Mouse (Mus musculus) A20 (cell line): ENCODE results near the gene Cdkl4.
"Not testable (repeated sequence)": the region's sequence is repeated elsewhere in the genome, so short reads cannot be mapped to it uniquely, and the experiment has no call there.

Source experiments
- DNase-seq: peaks from one replicate; pipeline ENCODE4 v3.0.0-alpha.2; 2011; ENCODE audit warnings: low read depth, low spot score

The Cdkl4 gene

GRCm38 (mm10) chr17:80577639-80578038 is at the start of gene Cdkl4:
TSS of gene Cdkl4 (minus strand) at chr17:80577813.
- no peak for DNase-seq

- no peak for DNase-seq
These were observed 47.4 kb upstream of the Cdkl4 start for GRCm38 (mm10) chr17:80624979-80625378.

GRCm38 (mm10) chr17:80621691-80622090 is 44.1 kb upstream of the Cdkl4 start:
- DNase-seq = no peak

GRCm38 (mm10) chr17:80620786-80621423 is 43.3 kb upstream of the Cdkl4 start:
- DNase-seq = peak; percentile 68

- DNase-seq = no peak
These were observed 41.9 kb upstream of the Cdkl4 start for GRCm38 (mm10) chr17:80619556-80619955.

- no peak for DNase-seq
These were observed 41.3 kb upstream of the Cdkl4 start for GRCm38 (mm10) chr17:80618890-80619289.

GRCm38 (mm10) chr17:80603806-80604205 is 26.2 kb upstream of the Cdkl4 start:
- DNase-seq = no peak

GRCm38 (mm10) chr17:80603079-80603625 is 25.5 kb upstream of the Cdkl4 start:
- DNase-seq = no peak

GRCm38 (mm10) chr17:80601371-80601770 is 23.8 kb upstream of the Cdkl4 start:
- DNase-seq = peak; percentile 54

- DNase-seq = no peak
These were observed 5.4 kb upstream of the Cdkl4 start for GRCm38 (mm10) chr17:80583051-80583450.

GRCm38 (mm10) chr17:80579901-80580300 is 2.3 kb upstream of the Cdkl4 start:
- DNase-seq = no peak

GRCm38 (mm10) chr17:80579089-80579488 is 1.5 kb upstream of the Cdkl4 start:
- no peak for DNase-seq

- no peak for DNase-seq
These were observed 428 bp upstream of the Cdkl4 start for GRCm38 (mm10) chr17:80578041-80578440.

GRCm38 (mm10) chr17:80577214-80577613 is 399 bp downstream of the Cdkl4 start:
- no peak for DNase-seq

GRCm38 (mm10) chr17:80575008-80575407 is 2.6 kb downstream of the Cdkl4 start:
- no peak for DNase-seq

GRCm38 (mm10) chr17:80574471-80574965 is 3.1 kb downstream of the Cdkl4 start:
- DNase-seq = no peak

GRCm38 (mm10) chr17:80572187-80572935 is 5.3 kb downstream of the Cdkl4 start:
- no peak for DNase-seq

- no peak for DNase-seq
These were observed 6.2 kb downstream of the Cdkl4 start for GRCm38 (mm10) chr17:80571460-80571859.

- DNase-seq = not testable (repeated sequence)
These were observed 7.9 kb downstream of the Cdkl4 start for GRCm38 (mm10) chr17:80569718-80570117.

- DNase-seq = no peak
These were observed 8.6 kb downstream of the Cdkl4 start for GRCm38 (mm10) chr17:80568842-80569601.

- no peak for DNase-seq
These were observed 9.2 kb downstream of the Cdkl4 start for GRCm38 (mm10) chr17:80568441-80568840.

GRCm38 (mm10) chr17:80564611-80564924 is 13.0 kb downstream of the Cdkl4 start:
- DNase-seq = peak; percentile 87
